Mouse (Mus musculus): ENCODE results near the gene Sept1. TPM values are rescaled to one million over a fixed set of nuclear protein-coding genes. Genes with fewer than 3 reads are reported as not detected.
A peak's percentile ranks its signal among the peaks of the same experiment; 100 is the strongest.

Gene Sept1
- total RNA-seq, 1 experiment = 85.8 TPM

DNA sequence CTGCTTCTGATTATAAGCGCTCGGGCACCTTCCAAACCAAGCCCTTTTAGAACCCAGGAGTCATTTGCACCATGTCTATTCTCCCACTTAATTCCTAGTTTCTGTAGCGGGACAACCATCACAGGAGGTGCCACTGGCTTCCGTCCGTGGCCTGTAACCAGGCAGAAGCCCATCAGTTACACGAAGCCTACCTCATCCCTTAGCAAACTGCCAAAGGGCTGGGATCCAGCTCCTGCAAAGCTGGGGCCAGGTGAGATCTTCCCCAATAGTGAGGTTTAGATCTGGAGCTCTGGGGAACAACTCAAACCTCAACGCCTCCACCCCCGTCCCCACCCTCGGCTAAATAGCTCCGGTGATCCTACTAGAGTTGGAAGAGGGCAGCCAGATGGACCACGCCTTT lies 36.4 kb downstream of the Sept1 start:
- no peak for DNase-seq (ENCODE audit: low read depth, low spot score)
- Histone ChIP-seq H3K4me3 (ENCODE audit: insufficient read depth in 1 of 2, low read depth in 1 of 2, low read length in 2 of 2, poor library complexity in 1 of 2, severe bottlenecking in 1 of 2) (peak overlapping the region; percentile 87 to 89), H3K9ac (ENCODE audit: insufficient read depth, low read depth, low read length, poor library complexity, severe bottlenecking) (peak overlapping the region; percentile 97), H3K36me3 (ENCODE audit: control insufficient read depth, insufficient read depth, low read length, poor library complexity, severe bottlenecking) (peaks cover 72% of the 10 kb centered on the region), H3K9me3 (ENCODE audit: control insufficient read depth, insufficient read depth, low read depth, low read length) (no peaks in the 10 kb centered on the region), H3K4me1 (ENCODE audit: control insufficient read depth in 2 of 2, insufficient read depth in 2 of 2, low read length in 2 of 2, poor library complexity in 1 of 2) (peaks cover 4 to 22% of the 10 kb centered on the region in 2 experiments; a peak in 3 of 4 replicates), H3K27ac (ENCODE audit: insufficient read depth, low read depth, low read length, poor library complexity, severe bottlenecking) (peak overlapping the region; percentile 96)
- TF ChIP-seq CHD2 (IDR thresholded peaks at IDR 0.05; ENCODE audit: low read depth, low read length) (no peak), MAFK (IDR thresholded peaks at IDR 0.05; ENCODE audit: insufficient read depth, low read depth, low read length) (no peak), ZC3H11A (IDR thresholded peaks at IDR 0.05; ENCODE audit: borderline replicate concordance, low read depth, low read length) (no peak), HCFC1 (IDR thresholded peaks at IDR 0.05; ENCODE audit: borderline replicate concordance, insufficient read depth, low read length) (no peak), ZNF384 (IDR thresholded peaks at IDR 0.05; ENCODE audit: low read depth, low read length) (no peak)
- in situ Hi-C loops (cut with MboI; ENCODE audit: low sequenced_read_pairs in 2 of 2, unreplicated experiment in 2 of 2) = no loop called here

DNA sequence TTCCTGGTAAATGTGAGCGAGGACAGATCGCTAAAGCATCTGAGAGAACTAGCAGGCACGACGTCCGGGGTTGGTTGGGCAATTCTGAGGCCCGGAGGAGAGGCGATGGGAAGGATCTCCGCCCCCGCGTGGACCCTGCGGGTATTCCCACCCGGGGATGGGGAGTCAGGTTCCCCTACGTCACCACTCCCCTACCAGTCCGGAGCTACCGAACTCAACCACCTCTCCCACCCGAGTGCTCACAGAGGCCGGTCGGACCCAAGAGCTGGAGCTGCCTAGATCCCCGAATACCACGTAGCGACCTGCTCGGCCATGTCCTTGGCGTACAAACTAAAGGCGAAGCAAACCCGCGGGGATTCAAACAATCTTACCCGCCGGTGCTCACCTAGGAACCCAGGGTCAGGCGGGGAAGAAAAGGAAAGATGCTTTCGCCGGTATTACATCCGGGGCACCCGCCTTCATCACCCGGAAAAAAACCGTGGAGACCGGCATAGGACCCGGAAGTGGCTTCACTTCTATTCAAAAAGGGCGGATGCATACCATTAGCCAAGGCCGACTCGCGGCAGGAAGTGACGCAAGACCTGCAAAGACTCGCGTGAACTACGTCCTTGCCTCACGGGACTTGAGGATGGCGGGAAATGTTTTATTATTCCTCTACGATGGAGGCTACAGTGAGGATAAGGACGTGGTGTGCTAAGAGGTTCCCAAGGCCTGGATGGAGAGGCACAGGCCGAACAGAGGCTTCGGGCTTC lies 37.2 kb downstream of the Sept1 start, which contains the start of gene Cd2bp2:
Gene Cd2bp2, minus strand, starts transcription at position 507 of the 752 bp plus-strand sequence.
- peak within 1 kb of the TSS; percentile 96 for H3K27ac ChIP-seq (ENCODE audit: insufficient read depth, low read depth, low read length, poor library complexity, severe bottlenecking)
- H3K9ac ChIP-seq (ENCODE audit: insufficient read depth, low read depth, low read length, poor library complexity, severe bottlenecking) = peak within 1 kb of the TSS; percentile 97
- in situ Hi-C loops (cut with MboI; ENCODE audit: low sequenced_read_pairs in 2 of 2, unreplicated experiment in 2 of 2) = no loop called here
- H3K9me3 ChIP-seq (ENCODE audit: control insufficient read depth, insufficient read depth, low read depth, low read length) = no peaks in the 10 kb centered on the region
- H3K36me3 ChIP-seq (ENCODE audit: control insufficient read depth, insufficient read depth, low read length, poor library complexity, severe bottlenecking) = peaks cover 69% of the 10 kb centered on the region
- peaks cover 4 to 22% of the 10 kb centered on the region in 2 experiments; a peak in 3 of 4 replicates for H3K4me1 ChIP-seq (ENCODE audit: control insufficient read depth in 2 of 2, insufficient read depth in 2 of 2, low read length in 2 of 2, poor library complexity in 1 of 2)
- DNase-seq (ENCODE audit: low read depth, low spot score) = peak; percentile 92
- TF ChIP-seq ZC3H11A (IDR thresholded peaks at IDR 0.05; ENCODE audit: borderline replicate concordance, low read depth, low read length) (0 out of 2 replicates have a peak, but pooled peaks have one; percentile 19), MAFK (IDR thresholded peaks at IDR 0.05; ENCODE audit: insufficient read depth, low read depth, low read length) (no peak), HCFC1 (IDR thresholded peaks at IDR 0.05; ENCODE audit: borderline replicate concordance, insufficient read depth, low read length) (peak; percentile 86), CHD2 (IDR thresholded peaks at IDR 0.05; ENCODE audit: low read depth, low read length) (peak; percentile 93)
- peak within 1 kb of the TSS; percentile 87 to 89 for H3K4me3 ChIP-seq (ENCODE audit: insufficient read depth in 1 of 2, low read depth in 1 of 2, low read length in 2 of 2, poor library complexity in 1 of 2, severe bottlenecking in 1 of 2)

DNA sequence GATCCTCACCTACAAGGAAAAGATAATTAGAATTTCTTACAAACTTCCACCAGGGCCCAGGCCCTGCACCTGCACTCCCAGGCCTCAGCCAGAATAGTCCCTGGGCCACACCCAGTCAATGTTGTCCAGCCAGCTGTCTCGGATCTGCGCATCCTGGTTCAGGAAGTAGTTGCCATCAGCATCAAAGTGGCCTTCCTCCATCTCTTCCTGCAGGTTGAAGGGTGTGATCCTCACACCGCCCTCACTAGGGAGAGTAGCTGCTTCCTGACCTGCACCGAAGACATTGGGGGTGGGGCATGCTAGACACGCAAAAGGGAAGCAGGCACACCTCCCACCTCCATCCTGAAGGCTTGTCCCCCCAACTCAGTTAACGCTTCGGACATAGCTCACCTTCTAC lies 38.3 kb downstream of the Sept1 start:
- Histone ChIP-seq H3K36me3 (ENCODE audit: control insufficient read depth, insufficient read depth, low read length, poor library complexity, severe bottlenecking) (peaks cover 61% of the 10 kb centered on the region), H3K27ac (ENCODE audit: insufficient read depth, low read depth, low read length, poor library complexity, severe bottlenecking) (peak overlapping the region; percentile 93; the same call in 1 of the 2 replicates), H3K9ac (ENCODE audit: insufficient read depth, low read depth, low read length, poor library complexity, severe bottlenecking) (peak overlapping the region; percentile 92), H3K4me1 (ENCODE audit: control insufficient read depth in 2 of 2, insufficient read depth in 2 of 2, low read length in 2 of 2, poor library complexity in 1 of 2) (peaks cover 4 to 19% of the 10 kb centered on the region in 2 experiments; a peak in 3 of 4 replicates), H3K4me3 (ENCODE audit: insufficient read depth in 1 of 2, low read depth in 1 of 2, low read length in 2 of 2, poor library complexity in 1 of 2, severe bottlenecking in 1 of 2) (peak overlapping the region; percentile 87 to 89), H3K9me3 (ENCODE audit: control insufficient read depth, insufficient read depth, low read depth, low read length) (no peaks in the 10 kb centered on the region)
- no peak for DNase-seq (ENCODE audit: low read depth, low spot score)
- no peak for TF ChIP-seq CHD2 (IDR thresholded peaks at IDR 0.05; ENCODE audit: low read depth, low read length)
- TF ChIP-seq MAFK (IDR thresholded peaks at IDR 0.05; ENCODE audit: insufficient read depth, low read depth, low read length) = no peak
- TF ChIP-seq ZC3H11A (IDR thresholded peaks at IDR 0.05; ENCODE audit: borderline replicate concordance, low read depth, low read length) = no peak
- no peak for TF ChIP-seq HCFC1 (IDR thresholded peaks at IDR 0.05; ENCODE audit: borderline replicate concordance, insufficient read depth, low read length)
- no peak for TF ChIP-seq ZNF384 (IDR thresholded peaks at IDR 0.05; ENCODE audit: low read depth, low read length)
- in situ Hi-C loops (cut with MboI; ENCODE audit: low sequenced_read_pairs in 2 of 2, unreplicated experiment in 2 of 2) = no loop called here

GRCm38 (mm10) chr7:127194011-127194632 lies 38.8 kb downstream of the Sept1 start:
- Histone ChIP-seq H3K4me1 (ENCODE audit: control insufficient read depth in 2 of 2, insufficient read depth in 2 of 2, low read length in 2 of 2, poor library complexity in 1 of 2) (peaks cover 4 to 18% of the 10 kb centered on the region in 2 experiments; a peak in 3 of 4 replicates), H3K27ac (ENCODE audit: insufficient read depth, low read depth, low read length, poor library complexity, severe bottlenecking) (peak overlapping the region; percentile 40), H3K9me3 (ENCODE audit: control insufficient read depth, insufficient read depth, low read depth, low read length) (no peaks in the 10 kb centered on the region), H3K4me3 (ENCODE audit: insufficient read depth in 1 of 2, low read depth in 1 of 2, low read length in 2 of 2, poor library complexity in 1 of 2, severe bottlenecking in 1 of 2) (peak overlapping the region; percentile 87 to 89; a peak in 3 of 4 replicates), H3K36me3 (ENCODE audit: control insufficient read depth, insufficient read depth, low read length, poor library complexity, severe bottlenecking) (peaks cover 56% of the 10 kb centered on the region), H3K9ac (ENCODE audit: insufficient read depth, low read depth, low read length, poor library complexity, severe bottlenecking) (peak overlapping the region; percentile 92)
- TF ChIP-seq ZNF384 (IDR thresholded peaks at IDR 0.05; ENCODE audit: low read depth, low read length) (no peak), MAFK (IDR thresholded peaks at IDR 0.05; ENCODE audit: insufficient read depth, low read depth, low read length) (no peak), ZC3H11A (IDR thresholded peaks at IDR 0.05; ENCODE audit: borderline replicate concordance, low read depth, low read length) (no peak)
- DNase-seq (ENCODE audit: low read depth, low spot score) = no peak
- in situ Hi-C loops (cut with MboI; ENCODE audit: low sequenced_read_pairs in 2 of 2, unreplicated experiment in 2 of 2) = no loop called here
